Mouse (Mus musculus): Measurements from ENCODE around the gene Hp1bp3. TPM values are rescaled to one million over a fixed set of nuclear protein-coding genes. Genes with fewer than 3 reads are reported as not detected.

The Hp1bp3 gene
- polyA plus RNA-seq, 1 experiment = 153 TPM

DNA sequence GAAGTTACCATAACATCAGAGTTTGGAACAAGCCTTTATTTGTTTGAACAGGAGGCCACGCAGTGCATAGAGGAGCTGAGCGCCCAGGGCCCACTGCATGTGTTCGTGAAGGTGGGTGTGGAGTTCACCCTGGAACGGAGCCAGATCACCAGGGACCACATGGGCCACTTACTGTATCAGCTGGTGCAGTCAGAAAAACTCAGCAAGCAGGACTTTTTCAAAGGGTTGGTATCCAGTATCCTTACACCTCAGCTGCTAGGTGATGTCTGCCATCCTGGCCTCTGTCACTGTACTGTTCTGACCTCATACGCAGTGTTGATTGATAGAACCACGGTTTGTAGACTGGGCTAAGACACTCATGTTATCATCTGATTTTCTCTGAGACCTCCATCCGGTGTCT lies 28.1 kb upstream of the Hp1bp3 start:
- no peak overlapping the region for H3K4me3 ChIP-seq (ENCODE audit: insufficient read depth, low read length)
- H3K4me1 ChIP-seq (ENCODE audit: control insufficient read depth, insufficient read depth, low read length) = no peaks in the 10 kb centered on the region
- no peak overlapping the region for H3K27ac ChIP-seq (ENCODE audit: insufficient read depth, low read length)
- TF ChIP-seq CTCF (IDR thresholded peaks at IDR 0.05; ENCODE audit: borderline replicate concordance, insufficient read depth, low read length) (no peak), POLR2A (IDR thresholded peaks at IDR 0.05; ENCODE audit: low read depth, low read length) (no peak)

GRCm38 (mm10) chr4:138192561-138192960 lies 23.5 kb upstream of the Hp1bp3 start:
- Histone ChIP-seq H3K4me1 (ENCODE audit: control insufficient read depth, insufficient read depth, low read length) (no peaks in the 10 kb centered on the region), H3K4me3 (ENCODE audit: insufficient read depth, low read length) (no peak overlapping the region)
- TF ChIP-seq POLR2A (IDR thresholded peaks at IDR 0.05; ENCODE audit: low read depth, low read length) (no peak), CTCF (IDR thresholded peaks at IDR 0.05; ENCODE audit: borderline replicate concordance, insufficient read depth, low read length) (no peak)

DNA sequence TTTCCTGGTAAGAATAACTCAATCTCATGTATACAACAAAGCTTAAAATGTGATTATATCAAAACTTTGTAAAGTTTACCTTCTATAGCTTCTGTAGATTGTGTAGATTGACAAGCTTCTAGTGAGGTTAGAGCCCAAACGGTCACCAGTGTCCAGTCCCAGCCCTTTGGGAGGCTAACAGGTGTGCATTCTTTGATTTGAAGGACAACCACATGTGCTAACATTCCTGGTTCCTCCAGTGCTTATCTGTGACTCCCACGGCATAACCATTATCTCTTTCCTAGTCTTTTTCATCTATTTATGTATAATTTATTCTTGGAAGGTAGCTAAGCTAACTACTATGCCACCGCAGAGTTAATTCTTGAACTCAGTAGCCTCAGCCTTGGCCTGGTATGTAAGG lies 15.3 kb upstream of the Hp1bp3 start:
- Histone ChIP-seq H3K4me3 (ENCODE audit: insufficient read depth, low read length) (no peak overlapping the region), H3K27ac (ENCODE audit: insufficient read depth, low read length) (no peak overlapping the region), H3K4me1 (ENCODE audit: control insufficient read depth, insufficient read depth, low read length) (no peaks in the 10 kb centered on the region)
- no peak for TF ChIP-seq CTCF (IDR thresholded peaks at IDR 0.05; ENCODE audit: borderline replicate concordance, insufficient read depth, low read length)
- TF ChIP-seq POLR2A (IDR thresholded peaks at IDR 0.05; ENCODE audit: low read depth, low read length) = no peak

More at GRCm38 (mm10) chr4:138192561-138192960, 23.5 kb upstream of the Hp1bp3 start:
- no peak overlapping the region for H3K27ac ChIP-seq (ENCODE audit: insufficient read depth, low read length)

- TF ChIP-seq POLR2A (IDR thresholded peaks at IDR 0.05; ENCODE audit: low read depth, low read length) (no peak), CTCF (IDR thresholded peaks at IDR 0.05; ENCODE audit: borderline replicate concordance, insufficient read depth, low read length) (no peak)
- H3K4me1 ChIP-seq (ENCODE audit: control insufficient read depth, insufficient read depth, low read length) = no peaks in the 10 kb centered on the region
- no peak overlapping the region for H3K4me3 ChIP-seq (ENCODE audit: insufficient read depth, low read length)
- no peak overlapping the region for H3K27ac ChIP-seq (ENCODE audit: insufficient read depth, low read length)
These were observed 14.4 kb upstream of the Hp1bp3 start for GRCm38 (mm10) chr4:138201696-138202095.

DNA sequence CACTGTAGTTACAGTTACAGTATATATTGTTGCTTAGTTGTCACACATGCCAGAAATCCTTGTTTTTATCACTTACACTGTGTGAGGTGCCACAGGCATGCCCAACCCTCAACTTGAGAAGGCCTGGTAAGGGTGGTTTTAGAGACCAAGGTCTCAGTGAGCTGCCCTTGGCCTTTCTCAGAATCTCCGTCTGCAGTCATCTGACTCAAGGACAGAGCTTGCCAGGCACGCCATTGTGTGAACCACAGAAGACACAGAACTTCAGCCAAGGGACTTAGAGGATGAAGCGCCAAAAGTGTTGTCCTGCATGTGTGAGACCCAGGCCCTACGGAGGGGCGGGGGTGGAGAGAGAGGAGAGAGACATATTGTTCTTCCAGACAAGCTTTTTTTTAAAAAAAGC lies 6.0 kb upstream of the Hp1bp3 start:
- TF ChIP-seq CTCF (IDR thresholded peaks at IDR 0.05; ENCODE audit: borderline replicate concordance, insufficient read depth, low read length) (no peak), POLR2A (IDR thresholded peaks at IDR 0.05; ENCODE audit: low read depth, low read length) (no peak)
- Histone ChIP-seq H3K4me3 (ENCODE audit: insufficient read depth, low read length) (no peak overlapping the region), H3K27ac (ENCODE audit: insufficient read depth, low read length) (no peak overlapping the region), H3K4me1 (ENCODE audit: control insufficient read depth, insufficient read depth, low read length) (no peaks in the 10 kb centered on the region)

GRCm38 (mm10) chr4:138213861-138214260 lies 2.2 kb upstream of the Hp1bp3 start:
- peak overlapping the region; percentile 80 for H3K27ac ChIP-seq (ENCODE audit: insufficient read depth, low read length)

GRCm38 (mm10) chr4:138215671-138216199 lies 361 bp upstream of the Hp1bp3 start:
- Histone ChIP-seq H3K4me1 (ENCODE audit: control insufficient read depth, insufficient read depth, low read length) (peaks cover 5% of the 10 kb centered on the region; the same call in 1 of the 2 replicates), H3K27ac (ENCODE audit: insufficient read depth, low read length) (peak overlapping the region; percentile 92), H3K4me3 (ENCODE audit: insufficient read depth, low read length) (peak overlapping the region; percentile 60)
- no peak for TF ChIP-seq CTCF (IDR thresholded peaks at IDR 0.05; ENCODE audit: borderline replicate concordance, insufficient read depth, low read length)
- TF ChIP-seq POLR2A (IDR thresholded peaks at IDR 0.05; ENCODE audit: low read depth, low read length) = no peak; the same call in 1 of the 2 replicates

More at GRCm38 (mm10) chr4:138213861-138214260, 2.2 kb upstream of the Hp1bp3 start:
- H3K4me1 ChIP-seq (ENCODE audit: control insufficient read depth, insufficient read depth, low read length) = peaks cover 5% of the 10 kb centered on the region; the same call in 1 of the 2 replicates
- no peak overlapping the region for H3K4me3 ChIP-seq (ENCODE audit: insufficient read depth, low read length)
- TF ChIP-seq CTCF (IDR thresholded peaks at IDR 0.05; ENCODE audit: borderline replicate concordance, insufficient read depth, low read length) (no peak), POLR2A (IDR thresholded peaks at IDR 0.05; ENCODE audit: low read depth, low read length) (no peak)

DNA sequence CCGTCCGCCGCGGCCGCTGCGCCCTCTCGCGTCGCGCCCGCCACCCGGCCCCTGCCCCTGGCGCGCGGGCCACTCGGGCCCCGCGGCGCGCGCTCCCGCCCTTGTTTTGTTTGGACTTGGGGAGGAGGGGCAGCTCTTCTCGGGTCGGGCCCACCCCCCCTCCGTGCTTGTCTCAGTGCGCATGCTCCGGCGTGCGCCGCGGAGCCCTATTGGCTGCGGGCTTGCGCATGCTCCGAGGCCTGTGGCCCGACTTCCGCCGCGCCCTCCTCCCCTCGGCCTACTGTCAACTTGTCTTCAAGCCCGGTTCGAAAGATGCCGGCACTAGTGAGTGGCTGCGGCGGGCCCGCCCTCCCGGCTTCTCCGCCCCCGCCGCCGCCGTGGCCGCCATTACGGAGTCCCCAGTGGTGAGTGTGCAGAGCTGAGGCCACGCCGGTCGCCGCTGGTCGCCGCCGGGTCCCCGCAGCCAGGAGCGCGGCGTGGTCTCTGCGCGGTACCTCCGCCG lies 846 bp downstream of the Hp1bp3 start:
- peak; percentile 73 for TF ChIP-seq POLR2A (IDR thresholded peaks at IDR 0.05; ENCODE audit: low read depth, low read length)
- TF ChIP-seq CTCF (IDR thresholded peaks at IDR 0.05; ENCODE audit: borderline replicate concordance, insufficient read depth, low read length) = no peak
- H3K4me3 ChIP-seq (ENCODE audit: insufficient read depth, low read length) = peak overlapping the region; percentile 95

DNA sequence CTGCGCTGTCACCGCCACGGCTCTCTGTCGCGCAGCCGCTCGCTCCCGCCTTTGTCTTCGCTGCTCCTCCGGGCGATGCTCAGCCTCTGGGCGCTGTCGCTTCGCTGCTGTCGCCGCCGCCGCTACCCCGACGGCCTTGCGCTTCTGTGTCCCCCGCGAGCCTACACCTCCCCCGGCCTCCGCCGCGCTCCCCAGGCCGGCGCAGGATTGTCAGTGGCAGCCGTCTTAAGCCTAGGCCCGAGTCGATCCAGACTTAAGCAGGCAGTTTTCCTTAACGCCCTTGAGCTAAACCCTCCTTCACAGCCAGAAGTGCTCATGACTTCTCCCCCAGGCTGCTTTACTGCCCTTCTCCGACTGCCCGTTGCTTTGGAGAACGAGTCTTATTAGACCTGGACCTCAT lies 1.3 kb downstream of the Hp1bp3 start:
- Histone ChIP-seq H3K4me3 (ENCODE audit: insufficient read depth, low read length) (peak overlapping the region; percentile 95), H3K4me1 (ENCODE audit: control insufficient read depth, insufficient read depth, low read length) (peaks cover 5% of the 10 kb centered on the region; the same call in 1 of the 2 replicates), H3K27ac (ENCODE audit: insufficient read depth, low read length) (peak overlapping the region; percentile 74)
- TF ChIP-seq CTCF (IDR thresholded peaks at IDR 0.05; ENCODE audit: borderline replicate concordance, insufficient read depth, low read length) (no peak), POLR2A (IDR thresholded peaks at IDR 0.05; ENCODE audit: low read depth, low read length) (no peak)

More for the DNA sequence above, 846 bp downstream of the Hp1bp3 start:
- peak overlapping the region; percentile 95 for H3K27ac ChIP-seq (ENCODE audit: insufficient read depth, low read length)
- H3K4me1 ChIP-seq (ENCODE audit: control insufficient read depth, insufficient read depth, low read length) = peaks cover 5% of the 10 kb centered on the region; the same call in 1 of the 2 replicates

- H3K4me3 ChIP-seq (ENCODE audit: insufficient read depth, low read length) = peak overlapping the region; percentile 95
- H3K27ac ChIP-seq (ENCODE audit: insufficient read depth, low read length) = no peak overlapping the region
- peaks cover 5% of the 10 kb centered on the region; the same call in 1 of the 2 replicates for H3K4me1 ChIP-seq (ENCODE audit: control insufficient read depth, insufficient read depth, low read length)
- TF ChIP-seq CTCF (IDR thresholded peaks at IDR 0.05; ENCODE audit: borderline replicate concordance, insufficient read depth, low read length) (no peak), POLR2A (IDR thresholded peaks at IDR 0.05; ENCODE audit: low read depth, low read length) (peak; percentile 31; the same call in 1 of the 2 replicates)
These were observed 2.0 kb downstream of the Hp1bp3 start for GRCm38 (mm10) chr4:138217951-138218685.

All from embryonic fibroblast, embryonic 13.5 days (primary cell).